Mouse (Mus musculus): ENCODE results near the gene Chka. TPM values are rescaled to one million over a fixed set of nuclear protein-coding genes. Genes with fewer than 3 reads are reported as not detected.
A peak's percentile ranks its signal among the peaks of the same experiment; 100 is the strongest.

Chka gene
- polyA plus RNA-seq, 1 experiment from 2014 or later: 71.1 TPM

DNA sequence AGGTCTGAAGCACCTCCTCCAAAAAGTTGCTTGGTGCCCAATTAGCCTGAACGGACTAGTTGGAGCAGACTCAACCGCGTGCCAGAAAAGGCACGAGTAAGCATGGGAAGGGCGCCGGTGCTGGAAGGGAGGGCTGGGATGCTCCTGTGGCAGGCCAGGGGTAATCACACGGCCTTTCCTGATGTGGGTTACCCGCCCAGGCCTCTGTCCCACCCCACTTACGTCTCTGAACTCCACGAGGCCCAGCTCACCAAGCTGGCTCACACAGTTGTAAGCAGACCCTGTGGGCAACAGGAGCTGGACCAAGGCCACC lies 52.7 kb downstream of the Chka start:
- Histone ChIP-seq H3K9me3 (ENCODE audit: control insufficient read depth, low read length) (no peaks in the 10 kb centered on the region), H3K27ac (ENCODE audit: low read depth, low read length) (no peak overlapping the region), H3K4me2 (ENCODE audit: low read depth, low read length) (no peak overlapping the region), H3K9ac (replicated peaks; ENCODE audit: low read depth, low read length) (no peak overlapping the region), H3K36me3 (ENCODE audit: control insufficient read depth, insufficient read depth, low read length) (peaks cover 5% of the 10 kb centered on the region; the same call in 1 of the 2 replicates), H3K4me1 (ENCODE audit: control insufficient read depth, insufficient read depth, low read length) (peaks cover 5% of the 10 kb centered on the region; the same call in 1 of the 2 replicates), H3K4me3 (ENCODE audit: low read depth, low read length) (no peak overlapping the region), H3K27me3 (ENCODE audit: control insufficient read depth, insufficient read depth, low read length) (no peaks in the 10 kb centered on the region)
- WGBS: 70% methylated on average over 10 of the region's 10 CpGs
- ATAC-seq (ENCODE audit: low read depth): no peak

DNA sequence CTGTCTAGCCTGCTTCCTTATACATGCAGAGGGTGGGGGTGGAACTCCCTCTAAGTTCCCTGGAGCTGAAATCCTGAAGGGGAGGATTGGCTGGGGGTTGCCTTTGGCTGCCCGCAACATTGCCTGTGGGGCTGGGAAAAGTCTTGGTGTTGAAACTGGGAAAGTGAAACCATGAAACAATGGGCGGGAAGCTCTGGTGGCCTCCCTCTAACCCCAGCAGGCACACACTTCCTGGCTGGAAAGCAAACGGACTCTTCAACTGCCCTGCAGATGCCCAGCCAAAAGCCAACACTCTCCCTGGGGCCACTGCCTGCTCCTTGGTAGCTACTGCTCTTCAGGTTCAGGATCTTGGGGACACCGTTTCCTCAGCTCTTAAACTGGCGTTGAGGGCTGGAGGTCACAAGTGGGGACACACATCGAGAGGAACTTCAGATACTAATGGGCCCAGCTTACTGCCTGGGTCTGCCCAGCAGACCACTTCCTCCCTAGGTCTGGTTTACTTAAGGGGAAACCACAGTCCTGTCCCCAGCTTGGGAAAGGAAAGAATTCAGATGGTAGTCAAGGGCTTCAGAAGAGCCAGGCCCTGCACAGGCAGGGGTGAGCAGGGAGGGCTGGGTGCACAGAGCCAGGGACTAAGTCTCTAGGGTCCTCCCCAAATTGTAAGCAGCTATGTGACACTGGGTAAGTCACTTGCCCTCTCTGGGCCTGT lies 53.8 kb downstream of the Chka start:
- H3K4me2 ChIP-seq (ENCODE audit: low read depth, low read length): peak overlapping the region; percentile 60; the same call in 1 of the 2 replicates
- ATAC-seq (ENCODE audit: low read depth): no peak
- H3K27ac ChIP-seq (ENCODE audit: low read depth, low read length): 0 out of 2 replicates have a peak overlapping the region, but pooled peaks have one; percentile 12

DNA sequence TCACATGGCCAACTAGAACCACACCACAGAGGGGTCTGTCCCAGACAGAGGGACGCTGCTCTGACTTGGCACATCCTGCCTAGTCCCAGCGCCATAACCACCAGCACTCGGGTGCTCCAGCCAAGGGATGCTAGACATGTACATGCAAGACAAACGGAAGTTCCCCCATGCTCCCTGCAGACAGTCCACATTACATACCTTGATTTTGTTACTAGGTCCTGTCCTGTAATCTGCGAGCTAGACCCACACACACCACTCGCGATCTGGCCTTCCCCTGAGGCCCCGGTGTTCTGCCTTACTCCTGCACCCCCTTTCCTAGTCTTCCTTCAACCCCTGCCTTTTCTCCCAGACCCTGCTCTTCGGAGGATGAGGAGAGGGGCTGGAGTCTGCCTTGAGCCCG lies 54.8 kb downstream of the Chka start:
- H3K27me3 ChIP-seq (ENCODE audit: control insufficient read depth, insufficient read depth, low read length): no peaks in the 10 kb centered on the region
- peak overlapping the region; percentile 36 for H3K4me3 ChIP-seq (ENCODE audit: low read depth, low read length)
- H3K4me2 ChIP-seq (ENCODE audit: low read depth, low read length): peak overlapping the region; percentile 60
- no peaks in the 10 kb centered on the region for H3K9me3 ChIP-seq (ENCODE audit: control insufficient read depth, low read length)
- peaks cover 5% of the 10 kb centered on the region; the same call in 1 of the 2 replicates for H3K4me1 ChIP-seq (ENCODE audit: control insufficient read depth, insufficient read depth, low read length)
- 52% methylated on average over 10 of the region's 10 CpGs for WGBS
- H3K27ac ChIP-seq (ENCODE audit: low read depth, low read length): no peak overlapping the region
- peaks cover 13% of the 10 kb centered on the region; the same call in 1 of the 2 replicates for H3K36me3 ChIP-seq (ENCODE audit: control insufficient read depth, insufficient read depth, low read length)
- H3K9ac ChIP-seq (replicated peaks; ENCODE audit: low read depth, low read length): no peak overlapping the region; the same call in 1 of the 2 replicates
- peak; percentile 16; the same call in 1 of the 2 replicates for ATAC-seq (ENCODE audit: low read depth)

More for the DNA sequence above, 53.8 kb downstream of the Chka start:
- no peaks in the 10 kb centered on the region for H3K9me3 ChIP-seq (ENCODE audit: control insufficient read depth, low read length)
- peaks cover 5% of the 10 kb centered on the region; the same call in 1 of the 2 replicates for H3K4me1 ChIP-seq (ENCODE audit: control insufficient read depth, insufficient read depth, low read length)
- no peak overlapping the region for H3K9ac ChIP-seq (replicated peaks; ENCODE audit: low read depth, low read length)
- WGBS: 63% methylated on average over 6 of the region's 6 CpGs
- H3K36me3 ChIP-seq (ENCODE audit: control insufficient read depth, insufficient read depth, low read length): peaks cover 13% of the 10 kb centered on the region; the same call in 1 of the 2 replicates
- H3K27me3 ChIP-seq (ENCODE audit: control insufficient read depth, insufficient read depth, low read length): no peaks in the 10 kb centered on the region
- H3K4me3 ChIP-seq (ENCODE audit: low read depth, low read length): no peak overlapping the region

DNA sequence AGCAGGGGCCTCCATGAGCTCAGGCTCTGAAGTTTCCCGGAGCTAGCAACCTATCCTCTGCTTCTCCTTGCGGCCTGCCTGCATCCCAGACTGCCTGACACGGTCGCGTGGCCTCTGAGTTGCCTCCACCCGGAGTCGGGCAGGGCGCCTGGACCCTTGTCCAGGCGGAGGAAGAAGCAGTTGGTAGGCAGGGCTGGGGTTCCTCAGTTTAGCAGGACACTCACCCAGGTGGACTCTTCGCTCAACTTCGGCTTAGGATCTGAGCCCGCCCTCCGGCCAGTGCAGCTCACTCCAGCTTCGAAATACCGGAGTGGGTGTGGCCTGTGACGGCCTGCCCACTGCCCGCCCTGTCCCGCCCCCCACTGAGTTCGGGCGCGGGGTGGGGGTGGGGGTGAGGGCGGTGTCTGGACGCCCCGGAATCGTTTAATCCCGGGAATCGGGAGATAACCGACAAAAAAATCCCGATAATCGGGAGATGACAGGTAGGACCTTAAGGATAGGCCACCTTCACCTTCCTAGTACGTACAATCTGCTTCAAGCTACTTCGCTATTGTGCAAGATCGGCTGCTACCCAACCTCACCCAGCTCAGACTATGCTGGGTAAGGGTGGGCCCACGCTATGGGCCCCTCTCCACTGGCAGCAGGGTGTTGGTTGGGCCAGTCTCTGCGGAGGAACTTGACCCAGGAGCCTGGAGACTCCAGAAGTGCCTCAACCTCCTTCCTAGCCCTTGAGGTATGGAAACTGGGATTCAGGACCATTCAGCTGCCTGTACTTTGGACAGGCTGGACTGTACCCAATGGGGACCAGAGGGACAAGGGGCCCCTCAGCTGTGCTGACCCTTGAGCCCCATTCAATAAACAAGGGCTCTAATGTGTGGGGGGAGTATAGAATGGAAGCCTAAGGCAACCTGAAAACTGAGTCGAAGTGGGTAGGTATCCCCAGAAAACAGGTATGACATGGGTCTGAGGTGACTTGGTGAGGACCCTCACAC lies 55.5 kb downstream of the Chka start, which contains the start of gene Tcirg1:
Gene Tcirg1 (minus strand): TSS at position 339 of the 992 bp plus-strand sequence.
- Histone ChIP-seq H3K9ac (replicated peaks; ENCODE audit: low read depth, low read length) (peak within 1 kb of the TSS; percentile 51), H3K27ac (ENCODE audit: low read depth, low read length) (no peak within 1 kb of the TSS; the same call in 1 of the 2 replicates), H3K4me3 (ENCODE audit: low read depth, low read length) (peak within 1 kb of the TSS; percentile 36), H3K27me3 (ENCODE audit: control insufficient read depth, insufficient read depth, low read length) (no peaks in the 10 kb centered on the region), H3K36me3 (ENCODE audit: control insufficient read depth, insufficient read depth, low read length) (peaks cover 13% of the 10 kb centered on the region; the same call in 1 of the 2 replicates), H3K4me1 (ENCODE audit: control insufficient read depth, insufficient read depth, low read length) (peaks cover 8% of the 10 kb centered on the region), H3K9me3 (ENCODE audit: control insufficient read depth, low read length) (no peaks in the 10 kb centered on the region), H3K4me2 (ENCODE audit: low read depth, low read length) (peak within 1 kb of the TSS; percentile 60)
- ATAC-seq (ENCODE audit: low read depth): peak; percentile 54; the same call in 1 of the 2 replicates
- 7% methylated on average over 36 of the region's 36 CpGs for WGBS

DNA sequence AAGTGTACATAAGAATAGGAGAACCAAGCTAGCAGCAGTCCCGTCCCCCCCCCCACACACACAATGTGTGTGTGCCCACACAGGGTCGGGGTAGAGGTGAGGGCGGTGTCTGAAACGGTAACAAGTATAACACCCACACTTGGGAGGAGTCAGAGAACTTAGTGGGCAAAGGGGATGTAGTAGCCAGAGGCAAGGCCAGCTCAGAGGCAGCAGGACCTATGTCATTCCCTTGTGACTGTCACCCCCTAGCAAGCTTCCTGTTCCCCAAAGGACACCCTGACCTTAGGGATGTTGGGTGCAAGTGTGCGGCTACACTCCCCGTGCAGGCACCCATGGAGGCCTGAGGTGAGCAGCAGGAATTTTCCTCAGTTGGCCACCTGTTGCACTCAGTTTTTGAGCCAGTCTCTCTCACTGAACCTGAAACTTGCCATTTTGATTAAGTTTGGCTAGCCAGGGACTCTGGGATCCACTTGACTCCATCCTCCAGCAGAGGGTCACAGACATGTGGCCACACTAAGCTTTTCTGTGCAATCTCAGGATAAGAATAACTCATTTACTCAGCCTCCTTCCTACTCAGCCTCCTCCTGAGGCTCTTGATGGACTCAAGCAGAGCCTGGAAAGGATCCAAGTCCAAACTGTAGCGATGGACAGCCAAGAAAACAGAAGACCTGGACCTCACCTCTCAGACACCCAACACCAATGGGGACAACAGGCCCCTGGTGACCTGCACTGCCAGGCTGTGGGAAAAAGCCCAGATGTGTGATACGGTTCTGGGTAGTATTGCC lies 56.5 kb downstream of the Chka start:
- no peak overlapping the region for H3K4me3 ChIP-seq (ENCODE audit: low read depth, low read length)

DNA sequence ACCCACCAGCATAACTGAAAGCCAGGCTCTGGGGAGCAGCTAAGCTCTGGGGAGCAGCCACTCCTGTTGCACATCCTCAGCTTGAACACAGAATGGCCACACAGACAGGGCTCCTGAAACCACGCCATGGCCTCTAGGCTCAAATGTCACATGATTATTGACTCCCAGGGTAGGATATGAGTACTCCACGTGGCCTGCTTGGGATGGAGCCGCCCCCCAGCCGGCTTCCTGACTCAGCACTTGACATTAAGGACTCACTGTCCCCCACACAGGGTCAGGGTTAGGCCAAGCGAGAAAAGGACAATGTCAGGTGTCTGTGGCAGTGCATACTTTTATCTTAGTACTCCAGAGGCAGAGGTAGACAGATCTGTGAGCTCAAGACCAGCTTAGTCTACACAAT lies 58.6 kb downstream of the Chka start:
- Histone ChIP-seq H3K9me3 (ENCODE audit: control insufficient read depth, low read length) (no peaks in the 10 kb centered on the region), H3K27ac (ENCODE audit: low read depth, low read length) (no peak overlapping the region), H3K4me2 (ENCODE audit: low read depth, low read length) (no peak overlapping the region), H3K36me3 (ENCODE audit: control insufficient read depth, insufficient read depth, low read length) (peaks cover 13% of the 10 kb centered on the region; the same call in 1 of the 2 replicates), H3K27me3 (ENCODE audit: control insufficient read depth, insufficient read depth, low read length) (no peaks in the 10 kb centered on the region), H3K4me1 (ENCODE audit: control insufficient read depth, insufficient read depth, low read length) (peaks cover 18% of the 10 kb centered on the region), H3K4me3 (ENCODE audit: low read depth, low read length) (no peak overlapping the region), H3K9ac (replicated peaks; ENCODE audit: low read depth, low read length) (no peak overlapping the region)
- ATAC-seq (ENCODE audit: low read depth): no peak
- 81% methylated on average over 5 of the region's 5 CpGs for WGBS

More for the DNA sequence above, 56.5 kb downstream of the Chka start:
- H3K27ac ChIP-seq (ENCODE audit: low read depth, low read length): no peak overlapping the region
- no peak for ATAC-seq (ENCODE audit: low read depth)
- H3K9me3 ChIP-seq (ENCODE audit: control insufficient read depth, low read length): no peaks in the 10 kb centered on the region
- WGBS: 79% methylated on average over 8 of the region's 8 CpGs
- peaks cover 13% of the 10 kb centered on the region; the same call in 1 of the 2 replicates for H3K36me3 ChIP-seq (ENCODE audit: control insufficient read depth, insufficient read depth, low read length)
- H3K4me2 ChIP-seq (ENCODE audit: low read depth, low read length): no peak overlapping the region; the same call in 1 of the 2 replicates
- no peak overlapping the region for H3K9ac ChIP-seq (replicated peaks; ENCODE audit: low read depth, low read length)
- H3K4me1 ChIP-seq (ENCODE audit: control insufficient read depth, insufficient read depth, low read length): peaks cover 9% of the 10 kb centered on the region
- H3K27me3 ChIP-seq (ENCODE audit: control insufficient read depth, insufficient read depth, low read length): no peaks in the 10 kb centered on the region

DNA sequence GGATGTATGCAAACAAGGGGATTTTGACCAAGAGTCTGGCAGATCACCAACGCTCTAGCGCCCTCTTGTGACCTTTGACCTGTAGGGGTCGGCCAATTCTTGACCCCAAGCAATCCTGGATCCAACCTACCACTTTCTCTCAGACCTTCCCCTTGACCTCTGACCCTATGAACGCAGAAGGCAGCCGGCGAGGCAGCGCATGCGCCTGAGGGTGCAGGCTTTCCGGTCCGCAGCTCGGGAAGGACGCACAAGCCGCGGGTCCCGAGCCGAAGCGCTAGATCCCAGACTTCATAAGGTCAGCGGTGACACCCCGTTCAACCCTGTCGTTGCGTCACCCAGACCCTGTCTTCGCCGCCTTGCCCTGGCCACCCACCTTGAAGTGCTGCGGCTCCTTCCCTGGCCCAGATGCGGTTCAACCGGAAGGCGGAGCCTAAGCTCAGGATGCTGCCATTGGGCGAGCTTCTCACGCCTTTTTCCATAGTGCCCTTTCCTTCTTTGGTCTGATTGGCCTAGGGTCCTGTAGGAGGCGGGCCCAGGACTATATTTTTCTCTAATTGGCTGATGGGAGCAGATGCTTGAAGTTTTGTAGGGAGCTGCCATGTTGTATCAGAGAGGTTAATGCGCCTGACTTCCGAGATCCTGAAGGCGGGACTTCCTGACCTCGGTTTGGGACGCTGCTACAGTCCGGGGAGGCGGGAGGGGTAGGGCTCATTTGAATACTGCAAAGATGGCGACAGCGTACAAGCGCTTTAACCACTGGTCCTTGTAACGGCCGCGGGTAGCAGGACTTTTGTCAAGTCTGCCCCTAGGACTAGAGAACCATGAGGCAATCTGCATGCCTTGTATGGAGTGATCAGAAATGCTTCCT lies 61.0 kb downstream of the Chka start, which contains the start of gene Ndufs8:
Gene Ndufs8 (minus strand): TSS at position 438 of the 868 bp plus-strand sequence.
- Histone ChIP-seq H3K4me1 (ENCODE audit: control insufficient read depth, insufficient read depth, low read length) (peaks cover 13% of the 10 kb centered on the region), H3K9me3 (ENCODE audit: control insufficient read depth, low read length) (no peaks in the 10 kb centered on the region), H3K27me3 (ENCODE audit: control insufficient read depth, insufficient read depth, low read length) (no peaks in the 10 kb centered on the region), H3K27ac (ENCODE audit: low read depth, low read length) (peak within 1 kb of the TSS; percentile 82), H3K4me3 (ENCODE audit: low read depth, low read length) (peak within 1 kb of the TSS; percentile 68), H3K4me2 (ENCODE audit: low read depth, low read length) (peak within 1 kb of the TSS; percentile 79), H3K36me3 (ENCODE audit: control insufficient read depth, insufficient read depth, low read length) (peaks cover 13% of the 10 kb centered on the region; the same call in 1 of the 2 replicates), H3K9ac (replicated peaks; ENCODE audit: low read depth, low read length) (peak within 1 kb of the TSS; percentile 68)
- WGBS: under 1% methylated on average over 43 of the region's 43 CpGs
- ATAC-seq (ENCODE audit: low read depth): peak; percentile 99

Data from neural tube, embryonic 14.5 days (tissue).